Mouse (Mus musculus) midbrain, postnatal 0 days (tissue): ENCODE results near the gene St6galnac6. TPM values are rescaled to one million over a fixed set of nuclear protein-coding genes. Genes with fewer than 3 reads are reported as not detected.

Source experiments
- ATAC-seq: fragments of 200-750 bp; cut with Nextera tagmentation; 2 replicates; pipeline ENCODE4 v1.8.0; 2017; ENCODE audit warnings: moderate number of reproducible peaks, mild to moderate bottlenecking, moderate TSS enrichment, moderate library complexity; ENCODE audit not compliant: low FRiP score
- DNase-seq: peaks from one replicate; pipeline ENCODE4 v3.0.0-alpha.2; 2015; ENCODE audit warnings: low spot score
- H3K27ac ChIP-seq: fragments of 300-500 bp; sonication (generic); 2 replicates; pipeline ENCODE4 v1.5.1; 2014; ENCODE audit warnings: low read depth, mild to moderate bottlenecking, low read length, mixed read lengths
- H3K27me3 ChIP-seq: fragments of 300-500 bp; sonication (generic); 2 replicates; pipeline ENCODE4 v1.6.1; 2014; ENCODE audit warnings: low read length, control low read depth, mixed read lengths; ENCODE audit not compliant: insufficient read depth
- H3K36me3 ChIP-seq: fragments of 300-500 bp; sonication (generic); 2 replicates; pipeline ENCODE4 v1.6.1; 2014; ENCODE audit warnings: low read length, control low read depth, mixed read lengths; ENCODE audit not compliant: insufficient read depth
- H3K4me1 ChIP-seq: fragments of 300-500 bp; sonication (generic); 2 replicates; pipeline ENCODE4 v1.6.1; 2014; ENCODE audit warnings: mild to moderate bottlenecking, control low read depth, antibody characterized with exemption, low read length, mixed read lengths; ENCODE audit not compliant: insufficient read depth
- H3K4me2 ChIP-seq: fragments of 300-500 bp; sonication (generic); 2 replicates; pipeline ENCODE4 v1.6.1; 2014; ENCODE audit warnings: low read depth, mild to moderate bottlenecking, low read length, mixed read lengths; ENCODE audit not compliant: poor library complexity, severe bottlenecking
- H3K4me3 ChIP-seq: fragments of 300-500 bp; sonication (generic); 2 replicates; pipeline ENCODE4 v1.5.1; 2014; ENCODE audit warnings: low read depth, mild to moderate bottlenecking, low read length, moderate library complexity
- H3K9ac ChIP-seq: fragments of 300-500 bp; sonication (generic); replicated peaks from 2 replicates; pipeline ENCODE4 v1.6.1; 2014; ENCODE audit warnings: mild to moderate bottlenecking, low read length, moderate library complexity, mixed read lengths; ENCODE audit not compliant: poor library complexity, severe bottlenecking
- H3K9me3 ChIP-seq: fragments of 300-500 bp; sonication (generic); 2 replicates; pipeline ENCODE4 v1.6.1; 2016; ENCODE audit warnings: low read length, control low read depth
- CTCF ChIP-seq: IDR thresholded peaks from 2 replicates; pipeline ENCODE4 v1.5.1; 2016; ENCODE audit warnings: antibody characterized with exemption, mild to moderate bottlenecking
- WGBS: fragments of 180-500 bp; shearing (Covaris S2); extraction: QIAGEN DNeasy Blood & Tissue Kit; methylation state at CpG from one replicate; pipeline ENCODE4 v1.1.7; 2014; 5-methylcytosine and 5-hydroxymethylcytosine counted together
- polyA plus RNA-seq: library from polyadenylated mRNA; unstranded; fragments of >200 nt; fragmentation: Nextera tagmentation; extraction: Ambion mirVana; gene quantifications from 2 replicates; pipeline ENCODE4 v1.2.1, GENCODE M21; 2015
- total RNA-seq: library from RNA; depleted of rRNA; stranded (reverse); fragments of >200 nt; gene quantifications from 2 replicates; pipeline ENCODE4 v1.2.3, GENCODE M21; 2014

Gene St6galnac6
- total and polyA plus RNA-seq, 2 experiments from 2014 or later, result 45.2 to 166 TPM

- Histone ChIP-seq H3K4me2 (no peak overlapping the region), H3K9me3 (no peaks in the 10 kb centered on the region), H3K36me3 (no peaks in the 10 kb centered on the region), H3K27ac (no peak overlapping the region), H3K27me3 (no peaks in the 10 kb centered on the region), H3K4me3 (no peak overlapping the region), H3K9ac (no peak overlapping the region), H3K4me1 (no peaks in the 10 kb centered on the region)
- no peak for DNase-seq
- ATAC-seq, result no peak
- WGBS, result 63% methylated on average over 7 of the region's 7 CpGs
- TF ChIP-seq CTCF, result no peak
These were observed 54.3 kb downstream of the St6galnac6 start for GRCm38 (mm10) chr2:32653764-32654163.

- WGBS, result 82% methylated on average over 14 of the region's 14 CpGs
- Histone ChIP-seq H3K27me3 (no peaks in the 10 kb centered on the region), H3K4me2 (no peak overlapping the region), H3K27ac (no peak overlapping the region; the same call in 1 of the 2 replicates), H3K4me1 (no peaks in the 10 kb centered on the region), H3K4me3 (no peak overlapping the region), H3K36me3 (no peaks in the 10 kb centered on the region), H3K9me3 (no peaks in the 10 kb centered on the region), H3K9ac (no peak overlapping the region)
- no peak for ATAC-seq
- TF ChIP-seq CTCF, result no peak
- no peak for DNase-seq
These were observed 55.4 kb downstream of the St6galnac6 start for GRCm38 (mm10) chr2:32654743-32655393.

GRCm38 (mm10) chr2:32655394-32655744 is 55.9 kb downstream of the St6galnac6 start:
- Histone ChIP-seq H3K27me3 (no peaks in the 10 kb centered on the region), H3K9me3 (no peaks in the 10 kb centered on the region), H3K27ac (no peak overlapping the region; the same call in 1 of the 2 replicates), H3K4me1 (no peaks in the 10 kb centered on the region), H3K9ac (no peak overlapping the region), H3K4me3 (no peak overlapping the region), H3K36me3 (no peaks in the 10 kb centered on the region), H3K4me2 (no peak overlapping the region)
- no peak for ATAC-seq
- no peak for TF ChIP-seq CTCF
- WGBS, result 80% methylated on average over 3 of the region's 3 CpGs
- DNase-seq, result no peak

- no peak overlapping the region for H3K27ac ChIP-seq
- no peak for TF ChIP-seq CTCF
- WGBS, result 79% methylated on average over 11 of the region's 12 CpGs
- no peaks in the 10 kb centered on the region for H3K9me3 ChIP-seq
- DNase-seq (no peak), ATAC-seq (no peak)
- no peak overlapping the region for H3K9ac ChIP-seq
- H3K27me3 ChIP-seq, result no peaks in the 10 kb centered on the region
- no peaks in the 10 kb centered on the region for H3K36me3 ChIP-seq
- no peak overlapping the region for H3K4me2 ChIP-seq
- H3K4me1 ChIP-seq, result no peaks in the 10 kb centered on the region
- no peak overlapping the region for H3K4me3 ChIP-seq
These were observed 56.3 kb downstream of the St6galnac6 start for GRCm38 (mm10) chr2:32655826-32656225.

GRCm38 (mm10) chr2:32658873-32659272 is 59.4 kb downstream of the St6galnac6 start:
- TF ChIP-seq CTCF, result no peak
- no peak overlapping the region for H3K4me3 ChIP-seq
- H3K27ac ChIP-seq, result no peak overlapping the region
- H3K4me1 ChIP-seq, result no peaks in the 10 kb centered on the region
- H3K9ac ChIP-seq, result no peak overlapping the region
- DNase-seq (no peak), ATAC-seq (no peak)
- no peak overlapping the region for H3K4me2 ChIP-seq
- no peaks in the 10 kb centered on the region for H3K36me3 ChIP-seq
- no peaks in the 10 kb centered on the region for H3K9me3 ChIP-seq
- H3K27me3 ChIP-seq, result no peaks in the 10 kb centered on the region
- WGBS, result 95% methylated on average over 2 of the region's 2 CpGs

GRCm38 (mm10) chr2:32661509-32662107 is 62.1 kb downstream of the St6galnac6 start:
- no peak for TF ChIP-seq CTCF
- H3K4me1 ChIP-seq, result no peaks in the 10 kb centered on the region
- H3K27me3 ChIP-seq, result no peaks in the 10 kb centered on the region
- H3K9ac ChIP-seq, result no peak overlapping the region
- H3K4me2 ChIP-seq, result no peak overlapping the region
- no peaks in the 10 kb centered on the region for H3K9me3 ChIP-seq
- DNase-seq, result no peak
- no peaks in the 10 kb centered on the region for H3K36me3 ChIP-seq
- 64% methylated on average over 7 of the region's 7 CpGs for WGBS
- H3K4me3 ChIP-seq, result no peak overlapping the region
- H3K27ac ChIP-seq, result no peak overlapping the region
- ATAC-seq, result no peak
